Mouse (Mus musculus) embryonic facial prominence, embryonic 12.5 days (tissue): ENCODE results near the gene Gm20662. TPM values are rescaled to one million over a fixed set of nuclear protein-coding genes. Genes with fewer than 3 reads are reported as not detected.

Experiments used
- ATAC-seq: fragments of 200-750 bp; cut with Nextera tagmentation; 2 replicates; pipeline ENCODE4 v1.8.0; 2017; ENCODE audit not compliant: insufficient number of reproducible peaks, insufficient read depth, low FRiP score, low TSS enrichment
- H3K27ac ChIP-seq: fragments of 300-500 bp; sonication (generic); 2 replicates; pipeline ENCODE4 v1.5.1; 2016; ENCODE audit warnings: mild to moderate bottlenecking
- H3K27me3 ChIP-seq: fragments of 300-500 bp; sonication (generic); 2 replicates; pipeline ENCODE4 v1.6.1; 2016; ENCODE audit warnings: mild to moderate bottlenecking, moderate library complexity
- H3K36me3 ChIP-seq: fragments of 300-500 bp; sonication (generic); 2 replicates; pipeline ENCODE4 v1.6.1; 2016; ENCODE audit warnings: mild to moderate bottlenecking
- H3K4me1 ChIP-seq: fragments of 300-500 bp; sonication (generic); 2 replicates; pipeline ENCODE4 v1.6.1; 2016
- H3K4me2 ChIP-seq: fragments of 300-500 bp; sonication (generic); replicated peaks from 2 replicates; pipeline ENCODE4 v1.6.1; 2016; ENCODE audit warnings: mild to moderate bottlenecking, moderate library complexity
- H3K4me3 ChIP-seq: fragments of 300-500 bp; sonication (generic); 2 replicates; pipeline ENCODE4 v1.5.1; 2016; ENCODE audit warnings: mild to moderate bottlenecking
- H3K9ac ChIP-seq: fragments of 300-500 bp; sonication (generic); 2 replicates; pipeline ENCODE4 v1.6.1; 2016; ENCODE audit warnings: mild to moderate bottlenecking, moderate library complexity
- H3K9me3 ChIP-seq: fragments of 300-500 bp; sonication (generic); 2 replicates; pipeline ENCODE4 v1.6.1; 2016; ENCODE audit warnings: mild to moderate bottlenecking, moderate library complexity
- WGBS: fragments of 180-500 bp; shearing (Covaris S2); methylation state at CpG from one replicate; pipeline ENCODE4 v1.1.7; 2016; 5-methylcytosine and 5-hydroxymethylcytosine counted together
- polyA plus RNA-seq: library from polyadenylated mRNA; unstranded; fragments of >200 nt; fragmentation: Nextera tagmentation; extraction: Ambion mirVana; gene quantifications from 2 replicates; pipeline ENCODE4 v1.2.1, GENCODE M21; 2016

The Gm20662 gene
- polyA plus RNA-seq, 1 experiment from 2014 or later, result 0.51 TPM

- Histone ChIP-seq H3K9me3 (no peaks in the 10 kb centered on the region), H3K36me3 (peaks cover 57% of the 10 kb centered on the region), H3K4me3 (no peak overlapping the region), H3K27me3 (no peaks in the 10 kb centered on the region), H3K4me2 (no peak overlapping the region), H3K4me1 (no peaks in the 10 kb centered on the region), H3K9ac (no peak overlapping the region), H3K27ac (no peak overlapping the region)
- ATAC-seq, result no peak
- 85% methylated on average over 3 of the region's 3 CpGs for WGBS
These were observed 30.4 kb downstream of the Gm20662 start for GRCm38 (mm10) chr9:108026584-108026983.

DNA sequence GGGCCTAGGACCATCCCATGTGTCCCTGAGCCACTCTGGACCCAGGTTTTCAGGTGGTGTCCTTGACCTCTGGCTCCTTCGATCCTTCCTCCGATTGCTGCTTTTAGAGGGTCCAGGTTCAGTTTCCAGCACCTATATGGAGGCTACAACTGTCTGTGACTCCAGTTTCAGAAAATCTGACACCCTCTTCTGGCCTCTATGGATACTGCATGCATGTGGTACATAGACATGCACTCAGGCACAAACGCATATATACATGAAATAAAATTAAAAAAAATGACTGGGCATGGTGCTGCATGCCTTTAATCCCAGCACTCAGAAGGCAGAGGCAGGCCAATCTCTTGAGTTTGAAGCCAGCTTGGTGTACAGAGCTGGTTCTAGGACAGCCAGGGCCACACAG, 31.7 kb downstream of the Gm20662 start:
- peaks cover 69% of the 10 kb centered on the region for H3K36me3 ChIP-seq
- WGBS, result 98% methylated on average over 3 of the region's 3 CpGs
- no peak overlapping the region for H3K27ac ChIP-seq
- H3K4me3 ChIP-seq, result no peak overlapping the region
- H3K4me2 ChIP-seq, result no peak overlapping the region
- no peaks in the 10 kb centered on the region for H3K4me1 ChIP-seq
- no peaks in the 10 kb centered on the region for H3K27me3 ChIP-seq
- no peak for ATAC-seq
- no peaks in the 10 kb centered on the region for H3K9me3 ChIP-seq
- H3K9ac ChIP-seq, result no peak overlapping the region

- Histone ChIP-seq H3K9me3 (no peaks in the 10 kb centered on the region), H3K36me3 (peaks cover 70% of the 10 kb centered on the region), H3K4me2 (no peak overlapping the region), H3K4me1 (no peaks in the 10 kb centered on the region), H3K27ac (no peak overlapping the region), H3K4me3 (no peak overlapping the region), H3K27me3 (no peaks in the 10 kb centered on the region), H3K9ac (no peak overlapping the region)
- 88% methylated on average over 5 of the region's 5 CpGs for WGBS
- ATAC-seq, result no peak
These were observed 36.0 kb downstream of the Gm20662 start for GRCm38 (mm10) chr9:108032126-108032525.

- Histone ChIP-seq H3K27ac (no peak overlapping the region), H3K4me2 (no peak overlapping the region), H3K9ac (no peak overlapping the region), H3K27me3 (no peaks in the 10 kb centered on the region), H3K4me1 (no peaks in the 10 kb centered on the region), H3K36me3 (peaks cover 62% of the 10 kb centered on the region), H3K9me3 (no peaks in the 10 kb centered on the region), H3K4me3 (no peak overlapping the region)
- ATAC-seq, result no peak
- WGBS, result 92% methylated on average over 2 of the region's 2 CpGs
These were observed 39.4 kb downstream of the Gm20662 start for GRCm38 (mm10) chr9:108035331-108036156.

GRCm38 (mm10) chr9:108044751-108045492, 48.8 kb downstream of the Gm20662 start:
- Histone ChIP-seq H3K36me3 (peaks cover 66% of the 10 kb centered on the region), H3K4me1 (peaks cover 14% of the 10 kb centered on the region), H3K9ac (no peak overlapping the region), H3K27me3 (no peaks in the 10 kb centered on the region), H3K4me2 (no peak overlapping the region), H3K4me3 (no peak overlapping the region), H3K9me3 (no peaks in the 10 kb centered on the region), H3K27ac (no peak overlapping the region)
- WGBS, result 96% methylated on average over 8 of the region's 8 CpGs
- ATAC-seq, result no peak

DNA sequence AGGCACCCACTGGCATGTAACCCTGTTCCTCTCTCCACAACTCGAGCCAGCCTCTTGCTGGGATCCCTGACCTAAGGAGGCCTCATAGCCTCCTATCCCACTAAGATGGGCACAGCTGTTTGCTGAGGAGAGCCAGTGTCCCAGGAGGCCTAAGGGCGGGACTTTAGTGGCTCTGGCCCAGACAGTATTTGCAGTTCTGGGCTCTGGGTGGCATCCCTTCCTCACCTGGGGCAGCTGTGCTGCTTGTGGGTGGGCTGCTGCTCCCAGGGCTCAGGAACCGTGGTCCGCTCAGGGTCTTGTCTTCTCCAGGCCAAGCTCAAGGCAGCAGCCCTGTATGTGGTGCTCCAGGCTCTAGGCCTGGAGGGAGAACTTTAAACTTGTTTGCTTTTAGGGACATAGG, 50.4 kb downstream of the Gm20662 start:
- no peaks in the 10 kb centered on the region for H3K27me3 ChIP-seq
- H3K4me2 ChIP-seq, result no peak overlapping the region
- ATAC-seq, result no peak
- H3K9me3 ChIP-seq, result no peaks in the 10 kb centered on the region
- H3K9ac ChIP-seq, result no peak overlapping the region
- WGBS, result 89% methylated on average over 4 of the region's 4 CpGs
- peaks cover 20% of the 10 kb centered on the region for H3K4me1 ChIP-seq
- H3K4me3 ChIP-seq, result no peak overlapping the region
- H3K36me3 ChIP-seq, result peaks cover 65% of the 10 kb centered on the region
- H3K27ac ChIP-seq, result no peak overlapping the region

GRCm38 (mm10) chr9:108047601-108048565, 51.7 kb downstream of the Gm20662 start:
- H3K9ac ChIP-seq, result 0 out of 2 replicates have a peak overlapping the region, but pooled peaks have one; percentile 70
- 0 out of 2 replicates have a peak overlapping the region, but pooled peaks have one; percentile 14 for H3K27ac ChIP-seq
- peak overlapping the region; percentile 86 for H3K4me2 ChIP-seq
- peaks cover 60% of the 10 kb centered on the region for H3K36me3 ChIP-seq
- no peak for ATAC-seq
- peaks cover 24% of the 10 kb centered on the region for H3K4me1 ChIP-seq
- WGBS, result 55% methylated on average over 17 of the region's 17 CpGs
- H3K9me3 ChIP-seq, result no peaks in the 10 kb centered on the region
- H3K4me3 ChIP-seq, result peak overlapping the region; percentile 75
- no peaks in the 10 kb centered on the region for H3K27me3 ChIP-seq

DNA sequence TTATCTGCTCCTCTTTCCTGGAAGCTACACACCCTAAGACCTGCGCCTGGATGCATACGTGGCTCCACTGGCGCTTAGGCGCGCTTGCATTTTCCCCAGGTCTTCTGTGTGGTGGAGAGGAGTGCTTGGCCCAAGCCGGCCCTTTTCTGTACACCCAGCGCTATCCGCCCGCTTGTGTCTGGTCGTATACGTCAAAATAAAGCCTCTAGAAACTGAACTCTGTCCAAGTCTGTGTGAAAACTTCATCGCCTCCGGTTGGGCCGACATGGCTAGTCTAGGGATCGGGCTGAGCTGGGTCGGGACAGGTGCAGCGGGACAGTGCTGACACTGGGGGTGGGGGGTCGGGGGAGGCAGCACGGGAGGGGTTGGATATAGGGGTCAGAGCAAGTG, 52.4 kb downstream of the Gm20662 start:
- H3K36me3 ChIP-seq, result peaks cover 53% of the 10 kb centered on the region
- ATAC-seq, result peak; percentile 8
- WGBS, result 2% methylated on average over 18 of the region's 19 CpGs
- peak overlapping the region; percentile 70; the same call in 1 of the 2 replicates for H3K9ac ChIP-seq
- no peaks in the 10 kb centered on the region for H3K27me3 ChIP-seq
- peak overlapping the region; percentile 86 for H3K4me2 ChIP-seq
- H3K4me3 ChIP-seq, result peak overlapping the region; percentile 75
- H3K27ac ChIP-seq, result 0 out of 2 replicates have a peak overlapping the region, but pooled peaks have one; percentile 14
- peaks cover 30% of the 10 kb centered on the region for H3K4me1 ChIP-seq
- no peaks in the 10 kb centered on the region for H3K9me3 ChIP-seq

GRCm38 (mm10) chr9:108049016-108049455, 52.9 kb downstream of the Gm20662 start, which contains the start of gene Gmppb:
Gene Gmppb (plus strand): TSS chr9:108049242.
- H3K4me3 ChIP-seq, result peak within 1 kb of the TSS; percentile 75
- no peaks in the 10 kb centered on the region for H3K27me3 ChIP-seq
- under 1% methylated on average over 38 of the region's 39 CpGs for WGBS
- ATAC-seq, result peak; percentile 87
- peaks cover 56% of the 10 kb centered on the region for H3K36me3 ChIP-seq
- peak within 1 kb of the TSS; percentile 50; the same call in 1 of the 2 replicates for H3K27ac ChIP-seq
- peaks cover 30% of the 10 kb centered on the region for H3K4me1 ChIP-seq
- peak within 1 kb of the TSS; percentile 70 for H3K9ac ChIP-seq
- no peaks in the 10 kb centered on the region for H3K9me3 ChIP-seq
- peak within 1 kb of the TSS; percentile 86 for H3K4me2 ChIP-seq

DNA sequence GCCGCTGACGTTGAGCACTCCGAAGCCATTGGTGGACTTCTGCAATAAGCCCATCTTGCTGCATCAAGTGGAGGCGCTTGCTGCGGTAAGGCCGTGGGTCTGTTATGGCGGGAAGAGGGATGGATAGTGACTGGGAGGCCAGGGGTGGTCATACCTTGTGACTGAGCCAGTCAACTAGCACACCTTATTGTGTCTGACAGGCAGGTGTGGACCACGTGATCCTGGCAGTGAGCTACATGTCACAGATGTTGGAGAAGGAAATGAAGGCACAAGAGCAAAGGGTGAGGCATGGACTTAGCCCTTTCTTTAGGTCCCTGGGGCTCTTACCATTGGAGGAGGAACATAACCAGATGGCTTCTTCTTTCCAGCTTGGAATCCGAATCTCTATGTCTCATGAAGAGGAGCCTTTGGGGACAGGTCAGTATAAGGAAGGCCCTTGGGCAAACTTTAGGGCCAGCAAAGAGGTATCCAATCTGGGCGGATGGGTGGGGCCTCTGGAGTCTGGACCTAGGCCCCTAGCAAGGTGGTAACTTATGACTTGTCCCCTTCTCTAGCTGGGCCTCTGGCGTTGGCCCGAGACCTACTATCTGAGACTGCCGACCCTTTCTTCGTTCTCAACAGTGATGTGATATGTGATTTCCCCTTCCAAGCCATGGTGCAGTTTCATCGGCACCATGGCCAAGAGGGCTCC, 53.6 kb downstream of the Gm20662 start:
- H3K4me1 ChIP-seq, result peaks cover 30% of the 10 kb centered on the region
- peak overlapping the region; percentile 70 for H3K9ac ChIP-seq
- H3K27me3 ChIP-seq, result no peaks in the 10 kb centered on the region
- 0 out of 2 replicates have a peak overlapping the region, but pooled peaks have one; percentile 50 for H3K27ac ChIP-seq
- peak overlapping the region; percentile 86 for H3K4me2 ChIP-seq
- peaks cover 60% of the 10 kb centered on the region for H3K36me3 ChIP-seq
- 41% methylated on average over 15 of the region's 15 CpGs for WGBS
- ATAC-seq, result no peak
- peak overlapping the region; percentile 75 for H3K4me3 ChIP-seq
- H3K9me3 ChIP-seq, result no peaks in the 10 kb centered on the region
